Mouse (Mus musculus) urinary bladder, postnatal 10 days (tissue): Measurements from ENCODE around the gene Pdxk.
"Not testable (repeated sequence)": the region's sequence is repeated elsewhere in the genome, so short reads cannot be mapped to it uniquely, and the experiment has no call there.

Experiments
- DNase-seq: peaks from one replicate; pipeline ENCODE4 v3.0.0; 2022; ENCODE audit warnings: low spot score

The Pdxk gene

DNA sequence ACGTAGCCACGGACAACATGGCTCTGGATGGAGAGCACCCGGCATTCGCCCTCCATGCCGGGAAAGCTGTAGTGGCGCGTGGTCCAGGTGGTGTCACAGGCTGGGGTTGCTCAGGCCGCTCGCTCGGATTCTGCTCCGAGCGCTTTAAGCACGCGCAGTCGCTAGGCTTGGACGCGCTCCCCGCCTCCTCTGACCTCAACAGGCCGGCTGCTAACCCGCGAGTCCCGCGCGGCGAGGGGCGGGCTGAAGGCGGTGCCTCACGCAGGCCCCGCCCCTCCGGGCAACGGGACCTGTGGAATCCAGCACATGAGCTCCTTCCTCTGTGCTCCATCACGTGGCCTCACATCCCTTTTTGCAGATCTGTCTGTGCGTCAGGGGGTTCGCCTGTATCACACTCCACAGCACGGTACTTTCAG lies at the start of gene Pdxk:
Gene Pdxk, minus strand, starts transcription at position 184 of the 416 bp plus-strand sequence.
- peak; percentile 63 for DNase-seq

GRCm38 (mm10) chr10:78502986-78503733 lies 38.4 kb upstream of the Pdxk start:
- no peak for DNase-seq

DNA sequence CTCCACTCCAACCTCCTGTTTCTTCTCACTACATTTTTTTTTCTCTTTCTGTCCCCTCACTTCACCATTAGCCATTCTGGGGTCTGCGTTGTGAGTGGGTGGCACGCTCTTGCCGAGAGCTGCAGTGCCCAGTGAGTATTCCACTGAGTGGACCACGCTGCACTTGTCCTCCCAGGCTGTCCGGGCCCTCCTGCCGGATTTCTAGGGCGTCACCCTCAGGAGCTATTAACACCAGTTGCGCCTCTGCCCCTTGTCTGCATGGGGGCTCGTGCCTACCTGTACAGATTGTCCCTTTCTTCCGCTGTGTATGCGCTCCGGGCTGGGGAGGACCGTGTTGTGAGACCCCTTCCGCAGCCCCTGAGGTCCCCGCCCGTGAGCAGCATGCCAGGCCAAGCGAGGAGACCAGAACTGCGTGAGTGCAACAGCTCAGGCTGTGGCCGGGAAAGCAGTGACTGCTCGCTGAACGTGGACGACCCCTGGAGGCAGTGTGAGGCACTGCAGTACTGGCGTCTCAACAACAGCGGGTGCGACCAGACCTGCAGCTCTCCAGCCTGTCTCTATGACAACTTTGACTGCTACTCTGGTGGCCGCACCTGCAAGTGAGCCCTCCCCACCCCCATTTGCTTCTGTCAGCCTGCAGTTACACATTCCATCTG lies 22.8 kb upstream of the Pdxk start:
- peak; percentile 57 for DNase-seq

DNA sequence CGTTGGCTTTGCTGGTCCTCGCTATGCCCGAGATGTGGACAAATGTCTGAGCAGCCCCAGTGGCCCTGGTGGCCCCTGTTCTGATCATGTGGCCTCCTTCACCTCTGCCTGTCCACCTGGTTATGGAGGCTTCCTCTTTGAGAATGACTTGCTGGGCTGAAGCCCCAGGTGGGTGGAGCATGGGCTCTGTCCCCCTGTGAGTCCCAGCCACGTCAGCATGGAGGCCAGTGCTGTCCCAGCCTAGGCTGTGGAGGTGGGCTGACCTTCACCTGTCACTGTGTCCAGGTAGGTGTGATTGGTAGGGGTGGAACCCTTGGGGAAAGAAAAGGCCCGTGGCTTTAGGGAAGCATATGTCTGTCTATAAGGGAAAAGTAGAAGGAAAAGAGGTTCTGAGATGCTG lies 22.1 kb upstream of the Pdxk start:
- no peak for DNase-seq

- DNase-seq: not testable (repeated sequence)
These were observed 20.6 kb upstream of the Pdxk start for GRCm38 (mm10) chr10:78485369-78485768.

GRCm38 (mm10) chr10:78481928-78482499 lies 17.2 kb upstream of the Pdxk start:
- no peak for DNase-seq

- no peak for DNase-seq
These were observed 16.5 kb upstream of the Pdxk start for GRCm38 (mm10) chr10:78480954-78481927.

DNA sequence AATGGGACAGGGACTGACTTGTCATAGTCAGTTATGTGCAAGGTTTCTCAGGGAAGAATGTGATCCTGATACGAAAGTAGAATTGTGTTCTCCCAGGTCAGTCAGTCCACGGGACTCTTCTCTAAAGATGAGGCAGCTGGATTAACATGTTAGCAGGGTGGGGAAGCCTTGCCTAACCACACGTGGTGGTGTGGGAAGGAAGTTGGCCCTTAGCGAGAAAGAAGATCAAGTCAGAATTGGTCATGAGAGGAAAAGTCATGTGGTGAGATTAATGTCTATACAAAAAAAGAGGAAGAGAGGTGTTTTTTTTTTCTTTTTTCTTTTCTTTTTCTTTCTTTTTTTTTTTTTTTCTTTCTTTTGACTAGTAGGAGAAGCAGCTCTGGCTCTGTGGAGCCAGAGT lies 12.0 kb upstream of the Pdxk start:
- no peak for DNase-seq

DNA sequence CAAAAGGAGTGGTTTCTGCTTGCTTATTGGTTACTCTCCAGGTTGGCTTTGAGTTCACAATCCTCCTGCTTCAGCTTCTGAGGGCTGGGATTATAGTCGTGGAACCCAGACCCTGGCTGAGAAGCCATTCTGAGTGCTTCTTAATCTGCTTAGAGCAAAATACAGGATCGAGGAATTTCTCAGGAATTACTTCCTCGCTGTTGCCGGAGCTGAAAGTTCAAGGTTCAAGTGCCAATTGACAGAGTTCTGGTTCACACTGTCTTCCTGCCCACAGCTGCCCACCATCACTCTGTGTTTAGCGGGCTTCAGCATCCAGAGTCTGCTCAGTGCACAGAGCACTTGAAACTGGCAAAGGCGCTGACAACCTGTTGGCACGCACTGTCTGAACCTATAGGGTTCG lies 10.0 kb upstream of the Pdxk start:
- DNase-seq: no peak

DNA sequence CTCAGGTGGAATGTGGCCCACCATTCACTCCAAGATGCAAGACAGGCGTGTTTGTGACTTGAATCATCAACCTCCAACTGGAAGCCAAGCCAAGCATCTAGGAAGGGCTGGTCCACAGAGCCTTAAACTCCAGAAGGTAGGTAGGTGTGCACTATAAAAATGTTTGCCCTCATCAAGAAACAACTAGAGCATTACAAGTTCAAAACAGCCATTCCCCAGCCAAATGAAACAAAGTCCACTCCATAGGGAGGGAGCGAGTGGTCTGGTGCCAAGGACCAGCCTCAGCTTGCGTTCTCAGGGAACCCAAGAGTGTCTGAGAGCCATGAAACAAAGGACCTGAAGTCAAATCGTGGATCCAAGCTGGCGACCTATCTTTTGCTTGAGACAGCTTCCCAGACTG lies 8.7 kb upstream of the Pdxk start:
- DNase-seq: no peak

DNA sequence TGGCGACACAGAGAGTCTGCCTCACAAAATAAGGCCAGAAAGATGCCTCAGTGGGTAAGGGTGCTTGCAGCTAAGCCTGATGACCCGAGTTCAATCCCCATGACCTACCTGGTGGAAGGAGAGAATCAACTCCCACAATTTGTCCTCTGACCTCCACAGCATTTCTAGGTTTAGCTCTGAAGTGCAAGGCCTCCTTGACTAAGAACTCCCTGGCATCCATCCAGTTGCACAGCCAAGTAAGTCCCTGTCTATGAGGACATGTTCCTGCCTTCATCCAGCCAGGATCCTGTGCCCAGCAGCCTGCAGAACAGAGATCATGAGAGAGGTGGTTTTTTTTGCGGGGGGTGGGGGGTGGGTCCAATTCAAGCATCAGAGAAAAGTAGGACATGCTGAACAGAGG lies 7.3 kb upstream of the Pdxk start:
- DNase-seq: no peak

DNA sequence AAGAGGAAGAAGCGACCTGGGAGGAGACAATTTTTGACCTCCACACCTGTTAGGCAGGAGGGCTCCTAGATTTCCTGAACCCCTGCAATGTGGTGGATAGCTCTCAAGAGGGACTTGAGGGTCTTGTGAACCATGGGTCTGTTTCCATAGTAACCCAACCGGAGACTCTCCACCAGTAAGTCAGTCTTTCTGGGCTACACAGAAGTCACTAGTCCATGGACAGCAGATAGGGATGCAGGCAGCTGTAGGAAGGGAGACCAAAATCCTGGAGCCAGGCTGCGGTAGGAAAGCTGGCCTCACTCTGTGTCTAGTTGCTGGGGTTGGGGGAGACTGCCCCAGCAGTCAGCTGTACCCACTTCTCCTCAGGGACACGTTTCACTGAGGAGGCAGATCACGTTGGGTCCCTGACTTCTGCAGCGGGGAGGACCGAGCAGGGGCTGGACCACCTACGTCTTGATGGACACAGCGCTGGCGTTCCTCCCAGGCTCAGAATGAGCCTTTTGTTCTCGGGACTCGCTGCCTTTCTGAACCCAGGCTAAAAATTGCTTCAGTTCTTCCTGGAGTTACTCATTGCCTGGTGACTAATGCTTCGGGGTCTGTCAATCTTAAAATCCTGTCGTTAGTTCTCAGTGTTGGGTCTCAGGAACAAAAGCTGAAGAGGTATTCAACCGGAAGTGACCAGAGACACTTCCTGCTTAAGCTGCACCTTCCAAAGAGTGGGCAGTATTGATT lies 6.0 kb upstream of the Pdxk start:
- no peak for DNase-seq

GRCm38 (mm10) chr10:78467761-78468310 lies 3.1 kb upstream of the Pdxk start:
- no peak for DNase-seq

DNA sequence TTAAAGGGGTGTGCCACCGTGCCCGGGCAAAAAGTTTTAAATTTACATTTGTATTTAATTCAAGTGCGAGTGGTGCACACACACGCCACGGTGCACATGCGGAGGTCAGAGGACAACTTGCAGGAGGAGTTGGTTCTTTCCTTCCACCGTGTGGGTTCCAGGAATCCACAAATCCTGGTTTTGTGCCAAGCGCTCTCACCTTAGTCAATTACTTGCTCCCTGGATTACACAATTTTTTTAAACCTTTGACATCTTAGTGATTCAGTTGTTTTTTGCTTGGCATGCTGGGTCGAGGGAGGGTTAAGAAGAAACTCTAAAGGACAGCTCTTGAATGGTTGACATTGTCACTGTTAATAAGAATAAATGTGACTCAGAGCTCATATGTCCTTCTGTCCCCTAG lies 1.9 kb upstream of the Pdxk start:
- DNase-seq: no peak

GRCm38 (mm10) chr10:78465472-78465871 lies 697 bp upstream of the Pdxk start:
- no peak for DNase-seq

- no peak for DNase-seq
These were observed 479 bp downstream of the Pdxk start for GRCm38 (mm10) chr10:78464201-78464791.

DNA sequence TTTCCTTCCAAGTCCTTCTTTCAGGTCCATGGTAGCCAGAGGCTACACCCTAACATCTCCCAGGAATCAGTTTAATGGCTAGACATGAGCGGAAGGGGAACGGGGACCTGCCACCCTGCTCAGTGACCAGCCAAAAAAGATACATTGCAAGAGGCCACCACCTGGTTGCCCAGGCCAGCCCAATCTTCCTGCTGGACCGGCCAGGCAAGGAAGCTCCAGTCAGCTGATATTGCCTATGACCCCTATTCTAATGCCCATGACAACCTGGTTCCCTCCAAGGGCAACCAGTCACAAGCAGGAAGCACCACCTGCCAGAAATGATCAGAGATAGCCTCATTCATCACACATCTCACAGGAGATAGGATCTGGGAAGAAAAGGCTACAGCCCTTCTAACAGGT lies 1.0 kb downstream of the Pdxk start:
- no peak for DNase-seq

DNA sequence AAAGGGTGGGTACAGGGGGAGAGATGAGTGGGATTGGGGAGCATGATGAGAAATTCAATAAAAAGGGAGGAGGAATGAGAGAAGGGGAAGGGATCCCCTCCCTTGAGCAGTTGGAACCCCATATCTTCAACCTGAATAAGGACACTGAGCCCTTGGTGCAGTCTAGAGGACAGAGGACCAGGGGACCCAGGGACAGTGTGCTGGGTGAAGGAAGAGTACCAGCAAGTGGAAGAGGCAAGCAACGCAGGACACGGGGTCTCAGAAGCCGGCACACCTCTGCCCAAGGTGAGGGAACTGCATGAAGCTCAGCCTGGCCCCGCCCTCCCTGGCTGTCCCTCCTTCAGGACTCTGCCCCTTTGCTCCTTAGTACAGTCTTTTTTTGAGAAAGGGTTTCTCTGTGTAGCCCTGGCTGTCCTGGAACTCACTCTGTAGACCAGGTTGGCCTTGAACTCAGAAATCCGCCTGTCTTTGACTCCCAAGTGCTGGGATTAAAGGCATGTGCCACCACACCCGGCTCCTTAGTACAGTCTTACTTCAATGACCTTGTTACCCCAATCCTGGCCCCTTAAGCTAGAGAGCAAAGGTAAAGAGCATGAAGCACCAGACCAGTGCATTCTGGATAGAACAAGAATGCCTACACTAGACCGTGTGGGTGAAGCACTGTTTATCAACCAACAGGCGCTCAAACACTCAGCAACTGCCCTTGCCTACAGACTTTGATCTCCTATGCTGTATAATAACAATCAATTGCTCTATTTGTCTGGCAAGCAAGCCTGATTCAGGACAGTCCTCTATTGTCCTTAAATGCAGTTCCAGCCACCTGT lies 1.6 kb downstream of the Pdxk start:
- DNase-seq: no peak

- no peak for DNase-seq
These were observed 3.0 kb downstream of the Pdxk start for GRCm38 (mm10) chr10:78461767-78462166.

DNA sequence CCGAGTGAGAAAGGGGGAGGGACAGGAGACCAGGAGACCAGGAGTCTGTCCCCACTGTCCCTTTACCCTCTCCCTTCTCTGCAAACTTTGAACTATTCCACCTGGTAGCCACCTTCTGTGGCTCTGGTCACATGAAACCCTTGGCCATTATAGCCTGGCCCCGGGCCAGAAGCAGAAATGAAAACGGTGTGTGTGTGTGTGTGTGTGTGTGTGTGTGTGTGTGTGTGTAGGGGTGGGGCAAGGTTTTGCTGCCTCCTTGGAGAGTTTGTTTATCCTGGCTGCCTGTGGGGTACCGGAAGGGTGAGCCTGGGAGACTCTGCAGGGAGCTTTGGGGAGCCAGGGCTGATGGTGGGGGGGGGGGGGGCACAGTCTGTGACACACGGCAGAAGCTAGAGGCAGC lies 4.3 kb downstream of the Pdxk start:
- no peak for DNase-seq
